Mouse (Mus musculus): ENCODE data around the gene Tbca.

Tbca gene

GRCm38 (mm10) chr13:94849351-94849750 lies 60.6 kb downstream of the Tbca start:
- DNase-seq, result no peak

- DNase-seq, result no peak
Measured at GRCm38 (mm10) chr13:94858016-94858575, 69.4 kb downstream of the Tbca start.

- no peak for DNase-seq
Measured at GRCm38 (mm10) chr13:94859256-94859655, 70.5 kb downstream of the Tbca start.

- no peak for DNase-seq
Measured at GRCm38 (mm10) chr13:94862491-94863230, 74.0 kb downstream of the Tbca start.

- DNase-seq, result no peak
Measured at GRCm38 (mm10) chr13:94866906-94867305, 78.2 kb downstream of the Tbca start.

- DNase-seq, result no peak
Measured at GRCm38 (mm10) chr13:94867772-94868171, 79.1 kb downstream of the Tbca start.

GRCm38 (mm10) chr13:94868478-94868950 lies 79.8 kb downstream of the Tbca start:
- peak; percentile 61 to 62 for DNase-seq

GRCm38 (mm10) chr13:94869541-94869940 lies 80.8 kb downstream of the Tbca start:
- no peak for DNase-seq

- DNase-seq, result no peak
Measured at GRCm38 (mm10) chr13:94870071-94870460, 81.4 kb downstream of the Tbca start.

- no peak for DNase-seq
Measured at GRCm38 (mm10) chr13:94870461-94871186, 81.9 kb downstream of the Tbca start.

GRCm38 (mm10) chr13:94871806-94872320 lies 83.2 kb downstream of the Tbca start:
- DNase-seq, result no peak

GRCm38 (mm10) chr13:94872439-94872838 lies 83.7 kb downstream of the Tbca start:
- DNase-seq, result no peak

- no peak for DNase-seq
Measured at GRCm38 (mm10) chr13:94873111-94874038, 84.7 kb downstream of the Tbca start.

- DNase-seq, result no peak
Measured at GRCm38 (mm10) chr13:94874039-94874425, 85.3 kb downstream of the Tbca start.

- DNase-seq, result no peak
Measured at GRCm38 (mm10) chr13:94874656-94875395, 86.1 kb downstream of the Tbca start.

- no peak for DNase-seq
Measured at GRCm38 (mm10) chr13:94875396-94875880, 86.7 kb downstream of the Tbca start, which contains the start of gene Otp. Gene Otp (plus strand): TSS chr13:94875602.

GRCm38 (mm10) chr13:94876286-94877210 lies 87.8 kb downstream of the Tbca start:
- DNase-seq, result no peak

- DNase-seq, result no peak
Measured at GRCm38 (mm10) chr13:94877211-94877590, 88.5 kb downstream of the Tbca start.

- no peak for DNase-seq
Measured at GRCm38 (mm10) chr13:94877991-94878745, 89.5 kb downstream of the Tbca start.

GRCm38 (mm10) chr13:94881201-94881600 lies 92.5 kb downstream of the Tbca start:
- no peak for DNase-seq

Measured in lung, postnatal 4 days (tissue).